Mouse (Mus musculus) urinary bladder, adult 18-20 months (tissue): ENCODE measurements around the gene Vdac1.
"Not testable (repeated sequence)": the region's sequence is repeated elsewhere in the genome, so short reads cannot be mapped to it uniquely, and the experiment has no call there.

Source experiments
- DNase-seq, 2 experiments: peaks; one replicate each; pipeline ENCODE4 v3.0.0; 2022; ENCODE audit warnings: low spot score in 2 of 2, mixed read lengths in 2 of 2

Vdac1 gene

GRCm38 (mm10) chr11:52344991-52345777 is 15.5 kb upstream of the Vdac1 start:
- DNase-seq, result no peak

- DNase-seq, result peak; percentile 65 to 77
These were observed 14.6 kb upstream of the Vdac1 start for GRCm38 (mm10) chr11:52345939-52346634.

GRCm38 (mm10) chr11:52346635-52347005 is 14.0 kb upstream of the Vdac1 start:
- DNase-seq, result no peak

- no peak for DNase-seq
These were observed 12.5 kb upstream of the Vdac1 start for GRCm38 (mm10) chr11:52348156-52348555.

- no peak for DNase-seq
These were observed 11.9 kb upstream of the Vdac1 start for GRCm38 (mm10) chr11:52348724-52349123.

GRCm38 (mm10) chr11:52350924-52351323 is 9.7 kb upstream of the Vdac1 start:
- DNase-seq, result no peak

- DNase-seq, result no peak
These were observed 8.4 kb upstream of the Vdac1 start for GRCm38 (mm10) chr11:52352271-52352670.

- no peak for DNase-seq
These were observed 6.0 kb upstream of the Vdac1 start for GRCm38 (mm10) chr11:52354644-52355043.

GRCm38 (mm10) chr11:52355601-52356000 is 5.1 kb upstream of the Vdac1 start:
- no peak for DNase-seq

- not testable (repeated sequence) for DNase-seq
These were observed 3.6 kb upstream of the Vdac1 start for GRCm38 (mm10) chr11:52357091-52357490.

GRCm38 (mm10) chr11:52358520-52358919 is 2.1 kb upstream of the Vdac1 start:
- no peak for DNase-seq

- peak in 1 of 2 experiments; percentile 67 for DNase-seq
These were observed 782 bp upstream of the Vdac1 start for GRCm38 (mm10) chr11:52359686-52360470.

GRCm38 (mm10) chr11:52361287-52361921 is 744 bp downstream of the Vdac1 start:
- peak; percentile 35 to 47 for DNase-seq

- no peak for DNase-seq
These were observed 3.7 kb downstream of the Vdac1 start for GRCm38 (mm10) chr11:52364376-52364775.

GRCm38 (mm10) chr11:52365143-52365542 is 4.5 kb downstream of the Vdac1 start:
- DNase-seq, result no peak

GRCm38 (mm10) chr11:52366358-52366757 is 5.7 kb downstream of the Vdac1 start:
- no peak for DNase-seq

- DNase-seq, result no peak
These were observed 7.7 kb downstream of the Vdac1 start for GRCm38 (mm10) chr11:52368176-52368985.

- DNase-seq, result no peak
These were observed 8.8 kb downstream of the Vdac1 start for GRCm38 (mm10) chr11:52369252-52370134.

GRCm38 (mm10) chr11:52370135-52370452 is 9.4 kb downstream of the Vdac1 start:
- no peak for DNase-seq

- no peak for DNase-seq
These were observed 9.9 kb downstream of the Vdac1 start for GRCm38 (mm10) chr11:52370538-52370937.
